Mouse (Mus musculus) thymus, adult 2 months (tissue): Measurements from ENCODE around the gene Pcare.

Experiments
- CTCF ChIP-seq: fragments of 200-500 bp; IDR thresholded peaks from 2 replicates; pipeline ENCODE4 v1.5.1; 2012; ENCODE audit warnings: mild to moderate bottlenecking, control low read depth, low read length, moderate library complexity, borderline replicate concordance; ENCODE audit not compliant: control insufficient read depth, poor library complexity, insufficient read depth; ENCODE audit errors: extremely low read depth
- POLR2A ChIP-seq: fragments of 200-500 bp; IDR thresholded peaks from 2 replicates; pipeline ENCODE4 v1.6.1; 2012; ENCODE audit warnings: mild to moderate bottlenecking, low read length, control low read depth, moderate library complexity; ENCODE audit not compliant: control insufficient read depth, poor library complexity, insufficient read depth; ENCODE audit errors: extremely low read depth

- no peak for TF ChIP-seq POLR2A
- no peak for TF ChIP-seq CTCF
Measured at GRCm38 (mm10) chr17:71783366-71783735, 30.7 kb upstream of the Pcare start.
